Mouse (Mus musculus) myocyte (in vitro differentiated cells): ENCODE data around the gene Rnf220. TPM values are rescaled to one million over a fixed set of nuclear protein-coding genes. Genes with fewer than 3 reads are reported as not detected.

Experiments used
- H3K27me3 ChIP-seq: one replicate; pipeline ENCODE4 v1.6.1; 2011; ENCODE audit not compliant: control insufficient read depth, insufficient read depth, insufficient read length
- H3K36me3 ChIP-seq: one replicate; pipeline ENCODE4 v1.6.1; 2011; ENCODE audit not compliant: control insufficient read depth, insufficient read depth
- H3K4me2 ChIP-seq: one replicate; pipeline ENCODE4 v1.6.1; 2011; ENCODE audit warnings: low read depth, control low read depth
- H3K4me3 ChIP-seq: one replicate; pipeline ENCODE4 v1.5.1; 2011; ENCODE audit warnings: mild to moderate bottlenecking, control low read depth, moderate library complexity
- H3K79me2 ChIP-seq: one replicate; pipeline ENCODE4 v1.6.1; 2011; ENCODE audit not compliant: control insufficient read depth, insufficient read depth
- H3ac ChIP-seq: one replicate; pipeline ENCODE4 v1.6.1; 2011; ENCODE audit not compliant: control insufficient read depth, insufficient read length
- CEBPB ChIP-seq: IDR thresholded peaks from 2 replicates; pipeline ENCODE4 v1.6.1; 2011; ENCODE audit warnings: mild to moderate bottlenecking, moderate library complexity; ENCODE audit not compliant: poor library complexity, insufficient read depth, severe bottlenecking
- E2F4 ChIP-seq: IDR thresholded peaks from one replicate; pipeline ENCODE4 v1.6.1; 2011; ENCODE audit warnings: mild to moderate bottlenecking, control low read depth, moderate library complexity; ENCODE audit not compliant: insufficient read depth
- MAX ChIP-seq: IDR thresholded peaks from one replicate; pipeline ENCODE4 v1.6.1; 2011; ENCODE audit warnings: low read depth, mild to moderate bottlenecking, control low read depth
- MYOD1 ChIP-seq, 3 experiments: IDR thresholded peaks; one replicate each; pipeline ENCODE4 v1.6.1; 2011; ENCODE audit warnings: control low read depth in 2 of 3, low read depth in 2 of 3, mild to moderate bottlenecking in 2 of 3, moderate library complexity in 1 of 3; ENCODE audit not compliant: insufficient read length in 2 of 3, control insufficient read depth in 1 of 3
- MYOG ChIP-seq, 3 experiments: IDR thresholded peaks; one replicate each; pipeline ENCODE4 v1.6.1; 2011; ENCODE audit warnings: control low read depth in 2 of 3, low read depth in 2 of 3, mild to moderate bottlenecking in 2 of 3; ENCODE audit not compliant: insufficient read length in 2 of 3, control insufficient read depth in 1 of 3, insufficient read depth in 1 of 3
- POLR2A ChIP-seq: IDR thresholded peaks from one replicate; pipeline ENCODE4 v1.6.1; 2011; ENCODE audit warnings: low read depth, mild to moderate bottlenecking, control low read depth, moderate library complexity; ENCODE audit not compliant: insufficient read length
- POLR2AphosphoS2 ChIP-seq: IDR thresholded peaks from one replicate; pipeline ENCODE4 v1.6.1; 2011; ENCODE audit warnings: low read depth, control low read depth; ENCODE audit not compliant: insufficient read length
- REST ChIP-seq: IDR thresholded peaks from one replicate; pipeline ENCODE4 v1.6.1; 2011; ENCODE audit warnings: mild to moderate bottlenecking, control low read depth, moderate library complexity; ENCODE audit not compliant: insufficient read depth, insufficient read length
- SRF ChIP-seq: IDR thresholded peaks from one replicate; pipeline ENCODE4 v1.6.1; 2011; ENCODE audit warnings: low read depth; ENCODE audit not compliant: control insufficient read depth, insufficient read length
- TCF12 ChIP-seq: IDR thresholded peaks from one replicate; pipeline ENCODE4 v1.6.1; 2011; ENCODE audit warnings: mild to moderate bottlenecking, control low read depth; ENCODE audit not compliant: poor library complexity, insufficient read depth, severe bottlenecking
- TCF3 ChIP-seq: IDR thresholded peaks from one replicate; pipeline ENCODE4 v1.6.1; 2011; ENCODE audit warnings: low read depth, control low read depth; ENCODE audit not compliant: insufficient read length
- USF1 ChIP-seq: IDR thresholded peaks from one replicate; pipeline ENCODE4 v1.6.1; 2011; ENCODE audit warnings: low read depth, mild to moderate bottlenecking, control low read depth, moderate library complexity
- polyA plus RNA-seq: library from polyadenylated mRNA; unstranded; fragments of >200 nt; fragmentation: generic; extraction: Trizol; gene quantifications from one replicate; pipeline ENCODE4 v1.2.1, GENCODE M21; 2012; ENCODE audit warnings: missing spikeins

Rnf220 gene
- polyA plus RNA-seq, 1 experiment = 60.4 TPM

DNA sequence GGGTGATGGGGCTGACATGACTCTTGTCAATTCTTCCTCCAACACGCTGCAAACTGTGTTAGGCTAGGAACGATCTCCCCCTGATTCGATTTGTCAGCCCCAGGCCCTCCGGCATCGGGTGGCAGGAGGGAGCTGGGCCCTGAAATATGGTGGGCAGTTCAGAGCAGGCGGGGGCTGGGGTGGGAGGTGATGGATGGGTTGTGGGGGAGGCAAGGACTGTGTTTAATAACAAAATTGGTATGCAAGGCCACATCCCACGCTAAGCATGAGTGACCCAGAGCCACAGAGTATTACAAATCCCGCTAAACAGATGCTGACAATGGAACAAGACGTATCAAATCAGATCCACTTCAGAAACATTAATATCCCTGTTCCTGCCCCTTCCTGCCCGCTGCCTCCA lies 196.9 kb downstream of the Rnf220 start:
- TF ChIP-seq SRF = no peak
- no peak for TF ChIP-seq TCF12
- no peak for TF ChIP-seq MAX
- TF ChIP-seq MYOD1 (IDR thresholded peaks at IDR 0.05; ENCODE audit: control insufficient read depth in 1 of 3, insufficient read length in 2 of 3, low read depth in 2 of 3) = no peak
- no peak for TF ChIP-seq MYOG (IDR thresholded peaks at IDR 0.05; ENCODE audit: control insufficient read depth in 1 of 3, insufficient read depth in 1 of 3, insufficient read length in 2 of 3, low read depth in 2 of 3)
- TF ChIP-seq E2F4 = no peak
- TF ChIP-seq REST = no peak
- no peak for TF ChIP-seq USF1
- no peak for TF ChIP-seq TCF3
- TF ChIP-seq POLR2AphosphoS2 = no peak
- TF ChIP-seq POLR2A = no peak
- no peak for TF ChIP-seq CEBPB
- H3K27me3 ChIP-seq = peaks cover 42% of the 10 kb centered on the region
- H3K4me2 ChIP-seq = no peak overlapping the region
- H3K79me2 ChIP-seq = no peaks in the 10 kb centered on the region
- H3K4me3 ChIP-seq = no peak overlapping the region
- no peaks in the 10 kb centered on the region for H3K36me3 ChIP-seq
- H3ac ChIP-seq = no peak overlapping the region

DNA sequence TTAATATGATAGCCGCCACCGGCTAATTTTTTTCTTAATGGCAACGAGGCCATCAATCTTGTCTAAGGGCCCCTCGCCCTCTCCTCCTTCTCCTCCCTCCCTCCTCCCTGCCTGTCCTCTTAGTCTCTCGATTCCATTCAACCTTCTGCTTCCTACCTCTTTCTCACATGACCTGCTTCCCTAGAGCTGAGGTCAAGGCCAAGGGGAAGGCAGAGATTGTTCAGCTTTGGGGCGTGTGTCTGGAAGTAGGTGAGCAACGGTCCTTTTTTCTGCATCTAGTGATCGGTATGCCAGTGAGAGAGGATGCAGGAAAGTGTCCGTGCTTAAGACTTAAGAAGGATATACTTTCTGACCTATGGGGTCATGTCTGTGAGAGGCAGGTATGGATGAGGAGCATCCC lies 199.0 kb downstream of the Rnf220 start:
- H3K4me3 ChIP-seq = no peak overlapping the region
- H3K36me3 ChIP-seq = no peaks in the 10 kb centered on the region
- no peak overlapping the region for H3K4me2 ChIP-seq
- no peaks in the 10 kb centered on the region for H3K79me2 ChIP-seq
- H3K27me3 ChIP-seq = peaks cover 21% of the 10 kb centered on the region
- TF ChIP-seq CEBPB (no peak), POLR2AphosphoS2 (no peak), E2F4 (no peak), MAX (no peak), TCF12 (no peak), MYOD1 (IDR thresholded peaks at IDR 0.05; ENCODE audit: control insufficient read depth in 1 of 3, insufficient read length in 2 of 3, low read depth in 2 of 3) (no peak), SRF (no peak), REST (no peak), POLR2A (no peak), MYOG (IDR thresholded peaks at IDR 0.05; ENCODE audit: control insufficient read depth in 1 of 3, insufficient read depth in 1 of 3, insufficient read length in 2 of 3, low read depth in 2 of 3) (no peak), TCF3 (no peak), USF1 (no peak)
- H3ac ChIP-seq = no peak overlapping the region

DNA sequence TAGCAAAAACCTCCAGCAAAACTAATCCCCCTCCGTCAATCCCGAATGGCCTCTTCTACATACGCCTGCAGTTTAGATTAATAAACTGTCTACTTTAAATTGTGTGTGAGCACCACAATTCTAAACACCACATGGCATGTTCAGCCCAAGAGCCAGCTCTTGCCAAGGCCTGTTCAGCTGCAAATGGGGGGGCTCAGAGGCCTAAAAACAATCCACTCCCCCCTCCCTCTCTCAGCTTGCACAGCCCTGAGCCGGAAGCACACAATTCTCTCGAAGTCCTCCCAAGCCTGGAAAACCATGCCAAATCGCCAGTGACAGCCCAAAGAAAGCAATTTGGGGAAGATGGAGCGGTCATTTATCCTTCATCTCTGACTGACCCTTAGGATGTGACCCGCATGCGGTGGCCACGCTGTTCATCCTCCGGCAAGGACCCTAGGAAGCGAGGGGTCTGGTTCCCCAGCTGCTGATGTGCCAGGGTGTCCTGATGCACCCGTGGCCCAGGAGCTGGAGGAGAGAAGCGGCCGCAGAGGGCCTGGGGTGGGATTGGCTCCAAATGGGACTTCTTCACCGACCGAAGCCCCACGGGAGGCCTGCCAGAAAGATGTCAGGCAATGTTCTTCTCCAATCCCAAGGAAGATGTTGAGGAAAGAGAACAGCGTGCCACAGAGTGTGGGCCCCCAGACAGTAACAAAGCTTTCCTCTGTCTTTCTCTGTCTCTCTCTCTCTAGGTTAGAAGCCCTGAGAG lies 199.8 kb downstream of the Rnf220 start:
- TF ChIP-seq POLR2A (no peak), USF1 (no peak)
- Histone ChIP-seq H3K4me3 (no peak overlapping the region), H3ac (no peak overlapping the region), H3K27me3 (peaks cover 19% of the 10 kb centered on the region), H3K36me3 (no peaks in the 10 kb centered on the region), H3K4me2 (no peak overlapping the region), H3K79me2 (no peaks in the 10 kb centered on the region)

DNA sequence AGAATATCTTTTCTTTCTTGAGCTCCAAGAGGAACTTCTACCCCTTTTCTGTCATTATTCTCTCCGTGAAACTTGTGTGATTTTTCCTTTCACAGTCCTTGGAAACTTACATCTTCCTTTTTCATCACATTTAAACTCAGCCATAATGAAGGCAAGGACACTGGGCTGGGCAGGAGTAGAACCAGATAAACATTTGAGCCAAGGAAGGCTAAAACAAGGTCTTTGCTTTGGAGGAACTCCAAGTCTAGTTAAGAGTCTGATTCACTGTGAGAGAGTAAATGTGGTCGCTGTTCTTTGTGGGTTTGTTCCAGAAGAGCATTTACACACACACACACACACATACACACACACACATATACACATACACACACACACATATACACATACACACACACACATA lies 205.2 kb downstream of the Rnf220 start:
- TF ChIP-seq POLR2A = no peak
- no peak for TF ChIP-seq MYOG (IDR thresholded peaks at IDR 0.05; ENCODE audit: control insufficient read depth in 1 of 3, insufficient read depth in 1 of 3, insufficient read length in 2 of 3, low read depth in 2 of 3)
- no peak for TF ChIP-seq TCF3
- no peak for TF ChIP-seq CEBPB
- TF ChIP-seq POLR2AphosphoS2 = no peak
- no peak for TF ChIP-seq USF1
- TF ChIP-seq TCF12 = no peak
- Histone ChIP-seq H3K79me2 (peaks cover 11% of the 10 kb centered on the region), H3K27me3 (no peaks in the 10 kb centered on the region), H3K36me3 (peaks cover 1% of the 10 kb centered on the region), H3K4me3 (no peak overlapping the region), H3ac (no peak overlapping the region), H3K4me2 (no peak overlapping the region)
